In the genomic region with DNA sequence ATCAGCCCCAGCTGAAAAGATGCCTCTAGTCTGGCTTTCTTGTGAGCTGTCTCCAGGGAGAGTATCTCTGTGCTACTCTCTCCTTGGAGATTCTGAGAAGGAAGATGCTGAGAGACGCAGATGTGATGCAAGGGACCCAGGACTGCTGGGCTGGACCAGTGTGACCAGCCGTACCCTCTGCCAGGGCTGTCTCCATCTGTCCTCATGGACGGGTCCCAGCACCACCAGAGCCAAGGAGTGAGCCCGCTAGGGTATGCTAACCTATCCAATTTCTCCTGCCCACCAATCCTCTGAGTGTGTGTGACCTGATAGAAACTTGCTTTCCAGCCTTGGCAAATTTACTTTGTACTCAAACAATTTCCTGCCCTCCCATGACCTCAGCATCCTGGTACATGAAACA, we compare ENCODE assay signal across 20 mouse cellular contexts. TPM values are rescaled to one million over a fixed set of nuclear protein-coding genes. Genes with fewer than 3 reads are reported as not detected.
"Had no signal": no experiment of that assay in that cellular context is flagged by ENCODE, and none has a peak within 500 bp of the region (broad histone marks: within the 10 kb centered on the region; RNA-seq: fewer than 3 reads in every experiment).

No protein-coding gene starts in this region.

- H3K36me3 ChIP-seq: neural tube, embryonic 15.5 days; stomach, embryonic 15.5 days had no signal

- DNase-seq: retina, postnatal 1 day; right cerebral cortex, adult 18-20 months; right cerebral cortex, postnatal 14 days; right cerebral cortex, postnatal 25 days; right cerebral cortex, postnatal 4 days; spleen, adult 18-20 months; thymus, adult 18-20 months; thymus, adult 2 months; thymus, postnatal 14 days; thymus, postnatal 25 days; thymus, postnatal 36 days; thymus, postnatal 4 days had no signal

- H3K27ac ChIP-seq: neural tube, embryonic 15.5 days; stomach, embryonic 15.5 days; stomach, postnatal 0 days had no signal

- H3K4me1 ChIP-seq: neural tube, embryonic 15.5 days; stomach, embryonic 15.5 days had no signal

- H3K27me3 ChIP-seq: neural tube, embryonic 15.5 days; stomach, embryonic 15.5 days had no signal

- H3K4me2 ChIP-seq: neural tube, embryonic 15.5 days; stomach, embryonic 15.5 days had no signal

- H3K4me3 ChIP-seq: neural tube, embryonic 15.5 days; stomach, embryonic 15.5 days had no signal

- H3K9ac ChIP-seq: neural tube, embryonic 15.5 days; stomach, embryonic 15.5 days had no signal

- H3K9me3 ChIP-seq: neural tube, embryonic 15.5 days; stomach, embryonic 15.5 days had no signal

RNA-seq across cellular contexts. Expression of a gene that starts 3.3 kb away (rescaled TPM):
- total RNA-seq: neutrophil, adult 5-6 weeks had no signal
- polyA plus RNA-seq: neural tube, embryonic 14.5 days; neural tube, embryonic 15.5 days; small intestine, adult 2 months; stomach, embryonic 14.5 days; testis, adult 2 months had no signal

RNA-seq across cellular contexts. Expression of a gene that starts 38.0 kb away (rescaled TPM):
- total RNA-seq: neutrophil, adult 5-6 weeks had no signal
